Mouse (Mus musculus) kidney, adult 18-20 months (tissue): ENCODE results near the gene Cables2.

Source experiments
- DNase-seq: peaks from one replicate; pipeline ENCODE4 v3.0.0; 2021

The Cables2 gene

GRCm38 (mm10) chr2:180251838-180252237 is 21.5 kb downstream of the Cables2 start:
- DNase-seq, result no peak

DNA sequence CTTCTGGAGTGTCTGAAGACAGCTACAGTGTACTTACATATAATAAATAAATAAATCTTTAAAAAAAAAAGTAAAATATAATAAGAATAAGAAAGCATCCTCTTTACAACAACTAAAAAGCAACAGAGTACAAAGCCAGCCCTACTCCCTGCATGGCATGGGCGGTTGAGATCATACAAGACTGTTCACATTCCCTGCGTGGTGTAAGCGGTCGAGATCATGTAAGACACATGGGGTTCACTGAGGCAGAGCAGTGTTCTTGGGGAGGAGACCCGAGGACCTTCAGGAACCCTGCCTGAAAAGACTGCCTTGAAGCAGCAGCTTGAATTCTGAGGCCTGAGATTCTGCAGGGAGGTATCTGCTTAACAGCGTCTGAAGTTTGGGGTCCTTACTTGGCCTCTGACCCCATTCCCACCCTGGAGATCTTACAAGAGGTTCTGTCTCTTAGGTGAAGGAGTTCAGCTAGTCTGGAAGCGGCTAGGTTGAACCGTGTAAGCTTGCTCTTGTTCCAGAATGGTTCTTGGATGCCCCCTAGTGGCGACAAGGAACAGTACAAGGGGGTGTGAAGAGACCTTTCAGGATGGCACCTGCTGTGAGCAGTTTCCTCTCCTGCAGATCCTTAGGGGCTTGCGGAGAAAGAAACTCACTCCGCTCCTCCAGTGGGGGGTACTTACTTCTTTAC is 22.2 kb downstream of the Cables2 start:
- DNase-seq, result peak; percentile 81

DNA sequence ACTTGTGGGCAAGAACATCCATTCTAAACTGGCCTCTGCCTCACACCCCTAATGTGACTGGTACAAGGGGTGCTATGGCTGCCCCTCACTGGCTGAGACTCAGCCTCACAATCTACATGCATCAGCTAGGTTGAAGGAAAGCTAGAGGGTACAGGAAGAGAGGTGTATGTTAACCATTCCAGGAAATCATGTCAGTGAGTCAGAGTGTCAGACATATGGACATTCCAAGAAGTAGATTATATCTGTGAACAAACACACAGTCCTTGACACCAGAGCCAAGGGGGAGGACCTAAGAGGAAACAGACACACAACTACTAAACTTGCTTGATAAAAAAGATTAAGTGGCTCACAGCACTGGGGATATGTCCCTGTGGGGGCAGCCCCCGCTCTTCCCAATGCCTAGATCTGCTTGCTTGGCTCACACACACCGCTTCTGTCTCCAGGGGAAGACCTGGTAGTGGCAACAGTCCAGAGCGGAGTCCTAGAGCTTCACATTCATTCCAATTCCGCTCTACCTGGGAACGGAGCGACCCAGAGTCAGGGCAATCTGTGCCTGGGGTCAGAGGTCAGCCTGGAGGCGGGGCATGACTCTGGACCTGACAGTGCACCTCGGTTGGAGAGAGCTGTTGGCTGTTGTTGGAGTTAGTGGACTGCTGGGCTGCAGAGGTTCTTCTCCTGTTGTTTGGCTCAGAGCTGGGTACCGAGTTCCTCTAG is 24.2 kb downstream of the Cables2 start:
- DNase-seq, result peak; percentile 42

GRCm38 (mm10) chr2:180247916-180248315 is 25.4 kb downstream of the Cables2 start:
- DNase-seq, result no peak

DNA sequence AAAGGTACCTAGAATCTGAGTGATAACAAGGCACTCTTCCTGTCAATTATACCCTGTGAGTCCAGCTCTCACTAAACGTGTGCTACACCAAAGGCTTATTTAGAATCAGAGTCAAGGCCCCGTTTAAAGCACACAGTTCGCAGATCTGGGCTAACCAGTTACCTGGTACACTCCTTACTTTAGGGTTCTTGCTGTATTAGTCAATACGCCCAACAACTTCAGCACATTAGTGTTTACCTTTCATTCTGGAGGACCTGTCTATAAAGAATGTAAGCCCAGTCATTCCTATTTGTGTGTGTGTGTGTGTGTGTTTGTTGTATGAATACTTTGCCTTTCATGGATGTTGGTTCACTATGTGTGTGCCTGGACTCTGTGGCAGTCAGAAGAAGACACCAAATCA is 30.2 kb downstream of the Cables2 start:
- DNase-seq, result no peak

DNA sequence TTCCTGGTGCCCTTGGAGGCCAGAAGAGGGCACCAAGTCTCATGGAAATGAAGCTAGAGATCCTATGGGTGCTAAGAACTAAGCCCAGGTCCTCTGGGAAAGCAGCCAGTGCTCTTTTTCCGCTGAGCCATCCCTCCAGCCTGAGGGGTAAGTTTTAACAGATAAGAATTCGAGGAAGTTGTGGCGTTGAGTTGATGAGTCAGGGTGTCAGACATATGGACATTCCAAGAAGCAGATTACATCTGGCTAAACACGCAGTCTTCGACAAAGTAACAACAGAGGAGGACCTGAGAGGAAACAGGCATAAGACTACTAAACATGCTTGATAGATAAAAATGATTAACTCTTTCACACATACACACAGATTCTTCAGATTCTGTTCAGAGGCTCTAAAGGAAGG is 34.7 kb downstream of the Cables2 start:
- DNase-seq, result no peak

DNA sequence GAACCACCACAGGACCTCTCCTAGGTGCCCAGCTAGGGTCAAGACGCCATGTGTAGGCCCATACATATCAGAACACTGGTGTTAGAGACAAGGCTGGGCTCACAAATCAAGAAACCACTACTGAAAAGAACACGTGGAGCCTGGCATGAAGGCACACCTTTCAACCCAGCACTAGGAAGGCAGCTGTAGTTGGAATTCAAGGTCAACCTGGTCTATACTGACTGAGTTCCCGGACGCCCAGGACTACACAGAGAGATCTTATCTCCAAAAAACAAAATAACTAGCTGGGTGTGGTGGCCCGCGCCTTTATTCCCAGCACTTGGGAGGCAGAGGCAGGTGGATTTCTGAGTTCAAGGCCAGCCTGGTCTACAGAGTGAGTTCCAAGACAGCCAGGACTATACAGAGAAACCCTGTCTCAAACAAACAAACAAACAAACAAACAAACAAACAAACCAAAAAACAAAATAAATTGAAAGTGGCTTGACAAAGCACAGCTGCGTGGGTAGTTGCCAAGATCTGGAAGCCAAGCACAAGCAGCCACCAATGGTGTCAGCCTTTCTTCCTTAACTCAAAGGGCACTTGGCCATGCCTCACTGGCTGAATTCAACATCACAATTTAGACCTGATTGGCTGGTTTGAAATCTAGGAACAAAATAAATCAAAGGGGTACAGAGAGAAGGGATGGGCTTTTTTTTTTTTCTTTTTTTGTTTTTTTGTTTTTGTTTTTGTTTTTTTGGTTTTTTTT is 35.5 kb downstream of the Cables2 start:
- peak; percentile 8 for DNase-seq

DNA sequence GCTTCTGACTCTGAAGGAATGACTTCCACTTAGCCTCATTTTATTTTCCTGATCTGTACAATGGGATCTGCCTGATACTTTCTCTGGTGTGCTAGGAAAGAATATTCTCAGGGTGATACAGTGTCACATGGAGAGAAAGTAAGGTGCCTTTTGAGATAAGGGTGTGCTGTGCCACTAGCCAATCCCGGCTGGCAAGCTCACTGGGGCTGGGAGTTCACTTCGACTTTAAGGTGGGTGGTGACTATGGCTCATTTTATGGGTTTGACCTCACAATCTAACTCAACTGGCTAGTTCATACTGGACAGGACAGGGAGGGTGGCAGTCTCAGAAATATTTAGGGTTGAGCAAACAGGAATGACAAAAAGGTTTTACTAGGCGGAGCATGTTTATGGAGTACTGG is 36.4 kb downstream of the Cables2 start:
- DNase-seq, result no peak

DNA sequence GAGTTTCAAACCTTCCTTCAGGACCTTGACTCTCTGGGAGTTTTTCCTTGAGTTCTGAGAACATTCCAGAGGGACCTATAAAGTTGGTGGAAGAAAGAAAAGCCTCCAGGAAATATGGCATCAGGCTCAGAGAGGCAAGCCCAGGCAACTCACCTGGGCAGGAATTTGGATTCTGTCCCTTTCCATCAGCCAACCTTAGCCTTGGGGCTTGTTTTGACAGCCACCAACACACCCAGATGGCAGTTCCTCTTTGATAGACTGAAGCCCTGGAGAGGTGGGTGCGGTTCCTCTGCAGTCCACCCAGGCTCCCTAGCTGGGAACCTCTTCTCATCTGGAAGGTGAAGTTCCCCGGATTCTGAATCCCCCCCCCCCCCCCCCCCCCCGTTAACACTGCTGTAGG is 36.8 kb downstream of the Cables2 start:
- DNase-seq, result peak; percentile 9

- DNase-seq, result no peak
Measured at GRCm38 (mm10) chr2:180235788-180236187, 37.5 kb downstream of the Cables2 start.

DNA sequence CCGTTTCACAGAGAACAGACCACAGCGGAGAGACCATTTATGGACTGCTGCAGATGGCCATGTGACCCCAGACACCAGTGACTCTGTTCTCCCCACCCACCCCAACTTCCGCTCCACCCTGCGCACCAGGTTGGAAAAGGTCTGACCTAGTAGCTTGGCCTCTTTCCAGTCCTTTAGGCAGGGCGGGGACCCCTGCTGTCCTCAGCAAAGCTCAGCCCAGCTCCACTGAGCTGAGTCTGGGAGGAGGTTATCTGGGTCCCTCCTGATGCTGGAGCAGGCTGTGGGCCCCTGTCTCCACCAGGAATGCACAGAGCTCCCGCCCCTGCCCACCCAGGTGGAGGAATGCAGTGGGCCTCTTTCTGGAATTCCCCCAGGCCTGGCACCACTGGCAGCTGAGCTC is 38.3 kb downstream of the Cables2 start:
- peak; percentile 10 for DNase-seq

GRCm38 (mm10) chr2:180234353-180234752 is 38.9 kb downstream of the Cables2 start:
- DNase-seq, result no peak

GRCm38 (mm10) chr2:180233101-180233904 is 40.0 kb downstream of the Cables2 start:
- no peak for DNase-seq

GRCm38 (mm10) chr2:180230482-180230881 is 42.8 kb downstream of the Cables2 start:
- DNase-seq, result no peak

DNA sequence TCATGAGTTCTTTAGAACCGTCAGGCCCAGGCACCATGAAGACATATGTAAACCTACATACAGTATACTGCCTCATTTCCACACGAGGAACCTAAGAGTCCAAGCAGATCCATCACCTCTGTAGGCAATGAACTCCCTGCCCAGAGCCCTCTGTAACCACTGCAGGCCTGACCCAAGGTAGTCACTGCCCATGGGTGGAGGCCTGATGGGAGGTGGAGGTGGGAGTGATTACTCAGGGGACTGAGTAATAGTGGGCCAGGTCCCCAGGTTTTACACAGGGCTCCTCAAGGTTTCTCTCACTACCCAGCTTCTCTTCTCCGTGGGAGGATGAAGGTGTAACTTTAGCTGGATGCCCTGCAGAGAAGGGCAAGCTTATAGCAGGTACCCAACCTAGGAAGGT is 44.2 kb downstream of the Cables2 start:
- no peak for DNase-seq

GRCm38 (mm10) chr2:180228592-180228991 is 44.7 kb downstream of the Cables2 start:
- DNase-seq, result peak; percentile 64

GRCm38 (mm10) chr2:180228060-180228458 is 45.2 kb downstream of the Cables2 start:
- no peak for DNase-seq

DNA sequence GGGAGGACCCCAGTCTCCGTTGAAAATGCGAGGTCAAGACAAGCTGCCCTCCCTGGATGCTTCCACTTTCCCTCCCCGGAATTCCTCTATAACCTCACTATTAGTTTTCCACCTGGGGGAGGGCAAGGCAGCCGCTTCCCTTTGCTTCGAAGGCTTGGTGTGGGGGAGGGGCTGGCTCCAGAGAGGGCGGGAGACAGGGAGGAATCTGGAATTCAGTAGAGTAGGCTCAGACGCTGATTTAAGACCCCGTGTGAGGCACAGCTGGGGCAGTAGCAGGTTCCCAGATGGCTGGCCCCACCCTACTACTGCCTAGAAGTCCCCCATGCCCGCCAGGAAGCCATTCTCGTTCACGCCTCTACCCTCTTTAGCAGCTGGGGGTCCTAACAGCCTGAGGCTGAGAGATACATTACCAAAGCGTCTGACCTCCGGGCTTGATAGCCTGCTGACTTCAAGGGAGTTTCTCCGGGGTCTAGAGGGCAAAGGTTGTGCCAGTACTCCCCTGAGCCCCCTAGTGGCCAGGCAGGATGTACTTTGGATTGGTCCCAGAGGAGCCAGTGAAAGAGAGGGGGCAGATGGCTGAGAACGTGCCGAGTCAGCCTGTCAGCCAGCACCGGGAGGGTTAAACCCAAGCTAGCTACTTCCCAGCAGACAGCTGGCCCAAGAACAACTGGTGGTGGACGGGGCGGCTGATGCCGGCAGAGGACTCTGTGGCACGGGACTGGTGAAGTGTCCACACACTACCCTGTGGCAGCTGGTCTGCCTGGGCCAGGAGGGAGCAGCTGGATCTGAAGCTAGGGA is 45.8 kb downstream of the Cables2 start:
- DNase-seq, result peak; percentile 82

DNA sequence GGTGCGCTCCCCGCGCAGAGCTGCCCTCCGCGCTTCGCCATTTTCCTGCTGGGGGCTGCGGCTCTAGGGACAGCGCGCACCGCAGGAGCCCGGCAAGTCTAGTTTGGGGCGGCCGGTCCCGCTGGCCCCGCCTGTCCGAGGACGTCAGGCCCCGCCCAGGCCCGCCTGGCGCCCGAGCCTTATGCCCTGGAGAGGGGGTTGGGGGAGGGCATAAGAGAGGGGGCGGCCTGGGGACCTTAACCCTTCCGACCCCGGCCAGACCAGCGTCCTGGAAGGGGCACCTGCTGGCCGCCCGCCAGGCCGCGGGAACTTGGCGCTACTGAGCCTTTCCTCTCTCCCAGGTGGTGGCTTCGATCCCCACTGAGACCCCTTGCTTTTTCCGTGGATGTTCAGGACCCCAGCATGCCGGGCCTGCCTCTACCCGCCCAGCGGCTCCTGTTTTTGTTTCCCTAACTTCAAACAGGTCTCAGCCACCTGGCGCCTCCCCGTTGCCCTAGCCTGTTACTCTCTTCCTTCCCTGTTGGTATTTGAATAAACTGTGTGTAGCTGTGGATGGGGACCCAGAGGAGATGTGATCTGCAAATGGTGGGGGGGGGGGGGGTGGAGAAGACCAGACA is 47.4 kb downstream of the Cables2 start, which contains the start of gene Lama5:
TSS of gene Lama5 (minus strand) at position 98 of the 617 bp plus-strand sequence.
- peak; percentile 87 for DNase-seq

DNA sequence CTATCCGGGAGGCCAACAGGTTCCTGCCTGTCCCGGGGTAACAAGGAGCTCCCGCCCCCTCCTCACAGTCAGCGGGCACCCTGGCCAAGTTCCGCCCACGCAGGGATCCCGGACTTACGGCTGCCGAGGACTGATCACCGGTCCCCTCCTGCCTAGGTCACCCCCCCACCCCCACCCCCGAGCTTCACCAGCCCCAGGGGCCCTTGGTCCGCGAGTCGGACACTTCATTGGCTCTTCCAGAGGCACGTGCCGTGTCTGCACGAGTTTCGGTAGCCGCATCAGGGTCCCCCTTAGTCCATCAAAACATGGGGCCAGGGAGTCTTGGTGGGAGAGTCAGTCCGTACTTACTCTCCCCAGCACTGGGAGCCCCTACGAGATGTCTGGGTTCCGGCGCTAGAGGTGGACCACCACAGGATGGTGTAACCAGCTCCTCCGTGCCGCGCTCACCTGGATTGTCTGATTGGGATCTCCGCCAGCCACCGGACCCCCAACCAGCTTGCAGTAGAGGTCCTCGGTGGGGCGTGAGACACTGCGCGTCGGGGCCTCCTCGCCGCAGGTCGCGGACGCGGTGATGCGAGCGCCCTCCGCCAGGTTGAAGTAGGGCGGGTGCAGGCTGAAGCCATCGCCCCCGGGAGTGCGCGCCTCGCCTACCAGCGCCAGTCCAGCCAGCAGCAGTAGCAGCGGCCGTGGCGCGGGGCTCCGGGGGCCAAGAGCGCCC is 48.1 kb downstream of the Cables2 start:
- DNase-seq, result peak; percentile 69

GRCm38 (mm10) chr2:180224647-180225043 is 48.7 kb downstream of the Cables2 start:
- DNase-seq, result no peak
